Mouse (Mus musculus): Measurements from ENCODE around the gene Pck1.

Gene Pck1

GRCm38 (mm10) chr2:173151352-173151751 is 1.5 kb upstream of the Pck1 start:
- no peak for DNase-seq (ENCODE audit: low read depth)

GRCm38 (mm10) chr2:173151784-173152284 is 1.0 kb upstream of the Pck1 start:
- no peak for DNase-seq (ENCODE audit: low read depth)

GRCm38 (mm10) chr2:173153266-173153665 is 418 bp downstream of the Pck1 start:
- DNase-seq (ENCODE audit: low read depth), result no peak

- no peak for DNase-seq (ENCODE audit: low read depth)
These were observed 1.7 kb downstream of the Pck1 start for GRCm38 (mm10) chr2:173154513-173154912.

- DNase-seq (ENCODE audit: low read depth), result no peak
These were observed 2.1 kb downstream of the Pck1 start for GRCm38 (mm10) chr2:173154962-173155361.

DNA sequence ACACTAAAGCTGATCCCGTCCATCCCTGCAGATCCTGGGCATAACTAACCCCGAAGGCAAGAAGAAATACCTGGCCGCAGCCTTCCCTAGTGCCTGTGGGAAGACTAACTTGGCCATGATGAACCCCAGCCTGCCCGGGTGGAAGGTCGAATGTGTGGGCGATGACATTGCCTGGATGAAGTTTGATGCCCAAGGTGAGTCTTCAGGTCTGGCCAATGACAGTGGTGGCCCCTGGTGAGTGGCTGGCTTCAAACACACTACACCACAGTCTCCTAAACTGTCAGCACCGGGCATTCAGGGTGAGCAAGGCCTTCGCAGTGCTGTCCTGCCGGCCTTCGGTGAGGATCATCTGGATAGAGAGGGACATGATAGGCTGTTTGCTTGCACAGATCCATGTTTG is 3.1 kb downstream of the Pck1 start:
- DNase-seq (ENCODE audit: low read depth), result no peak

DNA sequence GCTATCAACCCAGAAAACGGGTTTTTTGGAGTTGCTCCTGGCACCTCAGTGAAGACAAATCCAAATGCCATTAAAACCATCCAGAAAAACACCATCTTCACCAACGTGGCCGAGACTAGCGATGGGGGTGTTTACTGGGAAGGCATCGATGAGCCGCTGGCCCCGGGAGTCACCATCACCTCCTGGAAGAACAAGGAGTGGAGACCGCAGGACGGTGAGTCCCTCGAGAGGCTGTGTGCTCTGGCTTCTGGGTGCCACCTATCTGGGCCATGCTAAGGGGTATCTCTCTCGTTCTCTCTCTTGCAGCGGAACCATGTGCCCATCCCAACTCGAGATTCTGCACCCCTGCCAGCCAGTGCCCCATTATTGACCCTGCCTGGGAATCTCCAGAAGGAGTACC is 4.1 kb downstream of the Pck1 start:
- no peak for DNase-seq (ENCODE audit: low read depth)

- peak; percentile 28 for DNase-seq (ENCODE audit: low read depth)
These were observed 4.5 kb downstream of the Pck1 start for GRCm38 (mm10) chr2:173157376-173157775.

DNA sequence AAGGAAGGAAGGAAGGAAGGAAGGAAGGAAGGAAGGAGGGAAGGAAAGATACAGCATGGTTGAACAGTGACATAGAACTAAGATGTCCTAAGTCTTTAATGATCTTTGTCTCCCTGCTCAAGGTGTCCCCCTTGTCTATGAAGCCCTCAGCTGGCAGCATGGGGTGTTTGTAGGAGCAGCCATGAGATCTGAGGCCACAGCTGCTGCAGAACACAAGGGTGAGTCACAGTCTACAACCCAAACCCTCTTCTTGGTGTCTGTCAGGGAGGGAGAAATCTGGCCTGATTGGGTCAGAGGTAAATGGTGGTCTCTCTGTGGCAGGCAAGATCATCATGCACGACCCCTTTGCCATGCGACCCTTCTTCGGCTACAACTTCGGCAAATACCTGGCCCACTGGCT is 5.0 kb downstream of the Pck1 start:
- no peak for DNase-seq (ENCODE audit: low read depth)

GRCm38 (mm10) chr2:173158390-173159055 is 5.7 kb downstream of the Pck1 start:
- no peak for DNase-seq (ENCODE audit: low read depth)

DNA sequence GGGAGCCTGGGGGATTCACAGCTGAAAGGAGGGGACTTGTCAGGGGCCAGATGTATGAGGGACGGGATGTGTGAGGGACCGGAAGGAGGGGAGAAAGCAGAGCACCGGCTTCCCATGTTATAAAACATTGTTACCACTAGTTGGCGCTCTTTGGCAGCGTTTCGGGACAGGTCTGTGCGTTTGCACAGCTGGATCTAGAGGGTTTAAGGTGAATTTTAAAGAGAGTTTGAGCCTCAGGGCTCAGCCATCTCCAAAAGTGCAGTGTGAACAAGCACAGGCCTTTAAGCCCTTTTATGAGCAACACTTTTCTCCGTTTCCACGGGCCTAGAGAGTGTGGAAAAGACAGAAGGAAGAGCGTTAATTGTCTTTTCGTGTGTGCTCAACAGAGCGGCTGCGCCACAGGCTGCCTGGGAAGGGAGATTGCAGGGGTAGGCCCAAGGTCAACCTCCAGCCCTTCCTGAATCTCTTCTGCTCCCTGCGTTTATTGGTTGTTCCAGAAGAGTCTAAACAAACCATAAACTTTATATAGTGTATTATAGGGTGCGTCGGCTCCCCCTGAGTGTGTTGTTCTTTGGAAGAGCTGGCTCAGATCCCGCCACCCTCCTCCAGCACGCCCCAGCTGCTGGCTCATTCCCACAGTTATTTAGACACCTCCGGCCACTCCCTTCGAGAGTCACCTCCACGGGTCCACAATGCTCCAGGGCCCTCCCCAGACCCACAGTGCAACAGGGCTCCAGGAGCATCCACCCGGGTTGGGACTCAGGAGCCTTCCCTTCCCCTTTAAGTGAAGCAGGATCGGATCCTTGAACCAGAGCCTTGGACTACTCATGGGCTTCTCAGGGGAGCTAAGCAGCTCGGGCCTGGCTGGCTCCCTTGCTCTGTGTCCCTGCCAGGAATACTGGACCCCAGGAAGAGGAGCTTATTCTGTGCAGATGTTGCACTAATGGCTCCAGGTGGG is 6.8 kb downstream of the Pck1 start:
- DNase-seq (ENCODE audit: low read depth), result peak; percentile 83

DNA sequence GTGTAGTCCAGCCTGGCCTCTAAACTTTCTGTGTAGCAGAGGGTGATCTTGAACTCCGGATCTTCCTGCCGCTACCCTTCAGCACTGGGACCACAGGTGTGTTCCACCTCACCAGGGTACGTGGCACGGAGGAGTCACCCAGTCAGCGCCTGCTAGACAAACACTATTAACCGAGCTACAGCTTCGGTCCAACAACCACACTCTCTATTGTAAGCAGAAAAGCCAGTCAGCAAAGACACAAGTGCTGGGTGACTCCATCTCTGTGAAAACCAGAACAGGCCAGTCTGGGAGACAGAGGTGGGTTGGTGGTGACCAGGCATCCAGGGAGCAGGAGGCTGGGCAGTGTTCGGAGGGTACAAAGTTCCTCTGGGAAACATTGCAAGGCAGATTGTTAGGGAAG is 10.5 kb downstream of the Pck1 start:
- no peak for DNase-seq (ENCODE audit: low read depth)

DNA sequence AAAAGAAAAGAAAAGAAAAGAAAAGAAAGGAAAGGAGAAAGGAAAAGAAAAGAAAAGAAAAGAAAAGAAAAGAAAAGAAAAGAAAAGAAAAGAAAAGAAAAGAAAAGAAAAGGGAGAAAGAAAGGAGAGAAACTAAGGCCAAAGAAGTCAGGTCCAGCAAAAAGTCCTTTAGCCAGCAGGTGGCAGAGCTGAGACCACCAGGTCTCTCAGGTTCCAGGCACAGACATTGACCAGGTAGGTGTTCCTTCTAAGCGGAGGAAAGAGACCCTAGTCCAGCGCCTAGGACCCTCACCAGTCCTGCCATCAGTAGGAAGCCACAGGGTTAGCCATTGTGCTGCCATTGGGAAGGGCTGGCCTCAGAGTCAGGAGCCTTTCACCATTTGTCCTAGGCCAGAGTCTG is 11.5 kb downstream of the Pck1 start:
- DNase-seq (ENCODE audit: low read depth), result peak; percentile 54

GRCm38 (mm10) chr2:173164946-173165345 is 12.1 kb downstream of the Pck1 start:
- no peak for DNase-seq (ENCODE audit: low read depth)

- DNase-seq (ENCODE audit: low read depth), result no peak
These were observed 12.5 kb downstream of the Pck1 start for GRCm38 (mm10) chr2:173165357-173165756.

GRCm38 (mm10) chr2:173168411-173168851 is 15.6 kb downstream of the Pck1 start:
- no peak for DNase-seq (ENCODE audit: low read depth)

- no peak for DNase-seq (ENCODE audit: low read depth)
These were observed 17.2 kb downstream of the Pck1 start for GRCm38 (mm10) chr2:173170081-173170480.

DNA sequence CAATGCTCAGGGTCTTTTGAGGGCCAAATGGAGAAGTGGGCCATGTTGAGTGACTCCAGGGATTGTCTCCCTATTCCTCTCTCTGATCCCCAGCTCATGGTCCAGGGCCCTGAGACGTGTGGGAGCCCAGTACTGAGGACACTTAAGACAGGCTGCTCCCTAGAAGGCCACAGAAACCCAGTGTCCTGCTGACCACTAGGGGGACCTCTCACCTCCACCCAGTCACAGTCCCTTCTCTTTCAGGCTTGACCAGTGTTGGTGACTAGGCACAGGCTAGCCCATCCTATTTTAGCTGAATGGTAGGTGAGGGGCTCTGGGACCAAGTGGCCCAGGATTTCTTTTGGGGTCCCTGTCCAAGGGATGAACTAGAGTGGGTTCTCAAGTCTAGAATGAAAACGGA is 17.9 kb downstream of the Pck1 start:
- DNase-seq (ENCODE audit: low read depth), result peak; percentile 24

- peak; percentile 20 for DNase-seq (ENCODE audit: low read depth)
These were observed 18.6 kb downstream of the Pck1 start for GRCm38 (mm10) chr2:173171470-173171869.

GRCm38 (mm10) chr2:173171956-173172355 is 19.1 kb downstream of the Pck1 start:
- no peak for DNase-seq (ENCODE audit: low read depth)

DNA sequence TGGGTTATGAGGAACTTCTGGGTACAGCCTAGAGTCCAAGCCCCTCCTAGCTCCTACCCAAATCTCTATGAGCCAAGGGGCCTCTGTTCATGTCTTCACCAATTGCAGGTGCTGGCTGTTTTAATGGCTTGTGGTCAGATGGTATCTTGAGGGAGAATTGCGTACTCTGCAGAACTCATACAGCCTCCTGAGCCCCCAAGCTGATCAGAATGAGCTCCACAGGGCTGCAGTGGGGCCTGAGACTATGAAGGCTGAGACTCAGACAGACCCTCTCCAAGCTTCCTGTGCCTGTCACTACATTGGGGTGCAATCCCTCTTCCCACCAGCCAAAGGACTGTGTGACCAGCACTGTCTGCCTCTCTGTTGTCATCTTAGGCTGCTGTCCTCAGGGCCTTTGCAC is 19.5 kb downstream of the Pck1 start:
- DNase-seq (ENCODE audit: low read depth), result peak; percentile 35

DNA sequence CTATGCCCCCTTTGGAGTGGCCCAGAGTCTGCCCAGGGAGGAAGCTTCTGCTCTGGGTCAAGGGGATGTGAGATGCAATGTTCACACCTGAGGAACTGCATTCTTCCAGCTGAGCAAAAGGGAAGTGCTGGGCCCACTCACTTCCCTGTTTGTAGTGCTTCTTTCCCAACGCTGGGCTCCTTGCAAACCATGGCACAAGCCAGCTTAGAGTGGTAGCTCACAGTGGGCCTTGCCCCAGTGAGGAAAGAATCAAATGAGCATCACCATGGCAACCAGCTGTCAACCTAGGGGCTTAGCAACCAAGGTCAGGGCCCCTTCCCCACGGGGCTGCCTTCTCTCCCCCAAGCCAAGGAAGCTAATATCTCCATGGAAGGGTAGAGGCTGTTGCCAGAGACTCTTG is 20.2 kb downstream of the Pck1 start:
- DNase-seq (ENCODE audit: low read depth), result no peak

Data from induced T-regulatory cell, adult 2 months (primary cell).